Mouse (Mus musculus): ENCODE data around the gene Ctdnep1.
A peak's percentile ranks its signal among the peaks of the same experiment; 100 is the strongest.
"Not testable (repeated sequence)": the region's sequence is repeated elsewhere in the genome, so short reads cannot be mapped to it uniquely, and the experiment has no call there.

Gene Ctdnep1

GRCm38 (mm10) chr11:70010961-70011360 lies 30.0 kb downstream of the Ctdnep1 start:
- no peak for DNase-seq (ENCODE audit: low spot score in 2 of 2)

DNA sequence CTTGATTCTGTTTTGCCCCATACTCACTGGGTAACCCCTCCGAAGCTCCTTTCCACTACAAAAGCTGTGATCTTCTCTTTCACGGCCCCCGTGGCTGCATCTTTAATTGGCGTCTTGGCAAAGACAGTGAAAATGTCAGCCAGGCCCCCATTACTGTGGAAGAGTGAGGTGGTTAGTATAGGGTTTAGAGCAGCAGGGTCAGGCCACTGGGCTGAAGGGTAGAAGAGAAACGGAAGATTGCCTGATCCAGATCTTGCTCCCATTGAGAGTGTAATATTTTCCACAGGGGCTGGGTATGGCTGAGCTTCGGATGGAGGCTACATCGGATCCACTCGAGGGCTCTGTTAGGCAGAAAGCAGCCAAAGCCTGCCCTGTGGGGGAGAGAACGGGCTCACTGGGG lies 32.0 kb downstream of the Ctdnep1 start:
- DNase-seq (ENCODE audit: low spot score in 2 of 2): no peak

DNA sequence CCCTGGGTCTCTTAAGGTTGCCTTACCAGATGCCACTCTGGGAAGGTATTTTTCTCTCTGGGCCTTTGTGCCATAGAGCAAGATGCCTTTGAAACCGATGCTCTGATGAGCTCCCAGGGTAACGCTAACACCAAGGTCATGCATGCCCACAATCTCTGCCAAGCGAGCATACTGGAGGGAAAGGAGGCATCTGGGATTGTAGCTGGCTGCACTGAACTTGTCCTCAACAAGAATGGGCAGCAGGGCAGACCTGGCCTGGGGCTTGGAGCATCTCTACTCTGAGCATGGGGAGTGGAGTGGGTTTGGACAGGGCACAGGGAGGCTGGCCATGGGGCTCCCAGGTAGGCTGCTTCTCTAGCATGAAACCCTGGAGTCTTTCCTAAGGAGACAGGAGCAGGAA lies 32.5 kb downstream of the Ctdnep1 start:
- no peak for DNase-seq (ENCODE audit: low spot score in 2 of 2)

DNA sequence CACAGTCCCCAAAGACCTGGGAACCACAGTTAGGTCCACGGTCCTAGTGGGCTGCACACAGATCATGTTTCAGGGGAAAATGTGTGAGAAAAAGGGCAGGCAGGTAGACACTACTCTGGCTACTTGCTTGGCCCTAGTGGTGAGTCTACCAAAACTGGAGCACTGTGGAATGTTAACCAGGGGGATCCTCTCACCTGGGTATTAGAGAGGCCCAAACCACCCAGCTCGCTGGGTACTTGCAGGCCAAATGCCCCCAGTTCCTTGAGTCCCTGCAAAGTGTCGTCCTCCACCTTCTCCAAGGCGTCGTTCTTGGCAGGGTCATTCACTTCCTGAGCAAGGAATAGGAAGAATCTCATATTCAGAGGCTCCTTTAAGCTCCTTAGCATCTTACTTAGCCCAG lies 33.1 kb downstream of the Ctdnep1 start:
- no peak for DNase-seq (ENCODE audit: low spot score in 2 of 2)

- peak; percentile 88 to 89 for DNase-seq (ENCODE audit: low spot score in 2 of 2)
Measured at GRCm38 (mm10) chr11:70014880-70015558, 34.1 kb downstream of the Ctdnep1 start, which contains the start of gene Acadvl. Gene Acadvl (minus strand): TSS chr11:70015411.

- DNase-seq (ENCODE audit: low spot score in 2 of 2): no peak
Measured at GRCm38 (mm10) chr11:70015677-70016076, 34.7 kb downstream of the Ctdnep1 start.

- DNase-seq (ENCODE audit: low spot score in 2 of 2): not testable (repeated sequence)
Measured at GRCm38 (mm10) chr11:70016177-70016576, 35.2 kb downstream of the Ctdnep1 start.

GRCm38 (mm10) chr11:70016669-70017068 lies 35.7 kb downstream of the Ctdnep1 start, which contains the start of gene Dlg4:
Gene Dlg4 (plus strand): TSS chr11:70016942.
- no peak for DNase-seq (ENCODE audit: low spot score in 2 of 2)

GRCm38 (mm10) chr11:70017199-70017767 lies 36.3 kb downstream of the Ctdnep1 start:
- no peak for DNase-seq (ENCODE audit: low spot score in 2 of 2)

DNA sequence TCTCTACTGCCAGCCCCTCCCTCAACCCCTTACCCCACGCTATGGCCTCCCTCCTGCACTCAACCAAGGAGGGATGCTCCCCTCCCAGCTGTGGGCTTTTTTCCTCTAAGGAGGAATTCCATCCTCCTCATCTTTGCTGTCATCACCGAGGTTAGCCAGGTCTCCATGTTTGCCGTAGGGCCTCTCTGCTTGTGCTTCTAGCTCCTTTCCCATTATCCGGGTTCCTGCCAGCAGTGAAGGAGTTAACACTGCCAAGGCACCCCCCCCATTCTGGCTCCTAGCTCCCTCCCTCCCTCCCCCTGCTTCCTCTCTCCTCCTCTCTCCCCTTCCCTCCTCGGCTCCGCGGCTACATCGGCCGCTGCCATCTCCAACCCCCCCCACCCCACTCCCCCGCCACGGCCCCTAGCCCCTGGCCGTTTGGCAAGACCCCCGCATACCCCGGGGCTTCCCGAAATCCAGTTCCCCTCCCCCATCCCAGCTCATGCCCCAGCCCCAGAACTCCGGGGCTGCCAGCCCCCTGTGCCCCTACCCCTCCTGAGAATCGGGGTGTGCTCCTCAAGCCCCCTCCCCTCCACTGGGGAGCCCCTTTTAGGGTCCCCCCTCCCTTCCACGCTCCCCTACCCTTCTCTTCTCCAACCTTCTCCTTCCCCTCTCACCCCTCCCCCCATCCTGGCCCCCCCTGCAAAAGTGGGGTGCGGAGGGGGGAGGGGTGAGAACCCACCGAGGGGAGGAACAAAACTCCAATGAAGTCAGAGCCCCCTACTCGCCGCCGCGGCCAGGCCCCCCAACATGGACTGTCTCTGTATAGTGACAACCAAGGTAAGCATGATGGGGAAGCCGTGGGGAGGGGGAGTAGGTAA lies 37.4 kb downstream of the Ctdnep1 start:
- no peak for DNase-seq (ENCODE audit: low spot score in 2 of 2)

GRCm38 (mm10) chr11:70019495-70020021 lies 38.6 kb downstream of the Ctdnep1 start:
- no peak for DNase-seq (ENCODE audit: low spot score in 2 of 2)

- DNase-seq (ENCODE audit: low spot score in 2 of 2): no peak
Measured at GRCm38 (mm10) chr11:70020022-70020631, 39.2 kb downstream of the Ctdnep1 start.

DNA sequence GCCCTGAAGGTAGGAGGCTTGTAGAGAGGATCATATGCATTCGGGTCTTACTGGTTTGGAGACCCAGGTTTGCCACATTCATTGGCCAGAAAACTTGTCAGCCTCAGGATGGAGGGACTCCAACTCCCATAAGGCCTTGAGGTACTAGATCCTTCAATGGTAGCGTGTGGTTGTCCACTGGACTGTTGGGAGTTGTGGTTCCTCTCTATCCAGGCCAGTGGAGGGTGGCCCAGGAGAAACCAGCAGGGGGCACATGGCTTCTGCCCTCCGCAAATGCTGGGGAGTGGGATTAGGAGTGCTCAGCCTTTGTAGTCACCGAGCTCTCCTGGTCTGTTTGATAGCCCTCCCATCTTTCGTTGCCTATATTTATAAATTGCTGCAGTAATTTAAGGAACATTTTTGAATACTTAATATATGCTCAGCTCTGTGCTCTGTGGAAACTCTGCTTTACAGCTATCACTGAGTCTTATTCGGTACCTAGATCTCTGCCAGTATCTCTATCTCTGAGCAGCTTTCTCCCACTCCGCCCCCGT lies 39.8 kb downstream of the Ctdnep1 start:
- peak in 1 of 2 experiments; percentile 52 for DNase-seq (ENCODE audit: low spot score in 2 of 2)

GRCm38 (mm10) chr11:70021264-70022132 lies 40.5 kb downstream of the Ctdnep1 start:
- peak; percentile 89 to 94 for DNase-seq (ENCODE audit: low spot score in 2 of 2)

GRCm38 (mm10) chr11:70023481-70024150 lies 42.7 kb downstream of the Ctdnep1 start:
- no peak for DNase-seq (ENCODE audit: low spot score in 2 of 2)

DNA sequence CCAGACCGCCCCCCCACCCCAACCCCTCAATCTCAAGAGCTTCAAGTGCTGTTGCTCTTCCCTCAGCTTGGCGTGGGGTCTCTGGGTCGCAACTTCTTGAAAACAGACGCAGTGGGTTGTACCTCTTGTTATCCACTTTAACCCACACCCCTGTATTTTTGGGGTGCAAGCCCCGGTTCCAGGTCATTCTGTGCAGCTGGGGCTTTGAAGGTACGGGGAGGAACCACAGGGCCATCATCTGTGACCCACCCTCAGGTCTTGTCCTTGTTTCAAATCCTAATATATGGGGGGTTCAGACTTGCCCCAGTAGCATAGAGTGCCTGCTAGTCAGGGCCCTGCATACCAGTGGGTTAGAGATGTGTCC lies 43.2 kb downstream of the Ctdnep1 start:
- no peak for DNase-seq (ENCODE audit: low spot score in 2 of 2)

DNA sequence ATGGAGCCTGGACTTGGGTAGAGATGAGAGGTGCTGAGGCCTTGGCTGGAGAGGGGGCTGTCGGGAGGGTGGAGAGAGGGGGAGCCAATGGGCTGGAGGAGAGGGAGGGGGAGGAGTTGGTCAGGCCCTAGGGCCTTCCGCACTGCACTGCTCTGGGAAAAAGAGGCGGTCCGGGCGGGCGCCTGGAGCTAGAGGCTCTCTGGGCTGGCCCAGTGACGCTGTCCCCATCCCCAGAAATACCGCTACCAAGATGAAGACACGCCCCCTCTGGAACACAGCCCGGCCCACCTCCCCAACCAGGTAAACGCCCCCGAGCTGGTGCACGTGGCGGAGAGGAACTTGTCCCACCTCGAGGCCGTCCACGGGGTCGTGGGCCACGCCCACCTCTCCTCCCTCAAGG lies 45.7 kb downstream of the Ctdnep1 start:
- no peak for DNase-seq (ENCODE audit: low spot score in 2 of 2)

DNA sequence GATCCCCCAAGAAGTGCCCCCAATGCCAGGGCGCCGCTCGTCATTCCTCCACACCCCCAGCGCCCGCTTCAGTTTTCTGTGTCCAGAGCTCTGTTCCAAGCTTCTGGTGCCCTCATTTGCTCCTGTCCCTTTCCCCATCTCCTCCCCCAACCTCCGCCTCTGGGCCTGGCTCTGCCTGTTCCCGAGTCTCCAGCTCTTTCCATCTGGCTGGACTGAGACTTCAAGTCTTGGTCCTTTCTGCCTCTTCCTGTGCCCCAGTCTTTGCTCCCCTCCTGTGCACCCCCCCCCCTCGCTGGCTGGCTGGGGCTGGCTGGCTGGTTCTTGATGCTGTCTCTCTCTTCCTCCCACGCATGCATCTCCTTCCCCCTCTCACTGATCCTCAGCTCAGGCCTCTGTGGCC lies 46.4 kb downstream of the Ctdnep1 start:
- DNase-seq (ENCODE audit: low spot score in 2 of 2): no peak

DNA sequence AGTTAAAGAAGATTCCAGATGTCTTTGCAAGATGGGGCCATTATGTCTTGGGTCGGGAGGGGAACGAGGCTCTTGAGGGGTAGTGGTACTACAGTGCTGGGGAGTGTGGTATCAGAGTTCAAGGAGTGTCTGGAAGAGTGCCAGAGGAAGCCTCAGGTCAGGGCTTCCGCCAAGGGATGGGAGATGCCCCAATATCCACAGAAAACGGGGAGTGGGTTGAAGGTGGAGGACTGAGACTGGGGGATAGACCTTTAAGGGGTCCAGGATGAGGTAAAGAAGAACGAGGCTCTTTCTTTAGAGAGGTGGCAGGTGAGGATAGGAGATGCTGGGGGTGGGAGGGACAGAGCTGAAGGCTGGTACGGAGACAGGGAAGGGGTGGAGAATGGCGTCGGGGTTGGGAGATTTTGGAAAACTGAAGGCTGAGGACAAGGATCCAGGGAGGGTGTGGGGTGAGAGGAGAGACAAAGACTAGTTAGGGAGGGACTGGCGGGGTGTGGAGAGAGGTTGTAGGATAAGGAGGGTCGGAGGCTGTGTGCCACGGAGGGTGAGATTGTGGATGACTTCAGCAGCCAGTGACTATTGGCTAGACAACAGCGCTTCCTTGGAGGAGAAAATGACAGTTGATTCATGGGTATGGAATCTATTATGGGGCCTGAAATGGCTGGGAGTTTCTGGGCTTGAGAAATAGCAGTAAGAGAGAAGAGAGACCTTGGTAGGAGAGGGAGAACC lies 47.6 kb downstream of the Ctdnep1 start:
- DNase-seq (ENCODE audit: low spot score in 2 of 2): no peak
